Mouse (Mus musculus) stomach, postnatal 0 days (tissue): ENCODE measurements at regions not wholly inside any gene's neighbourhood (a gene's known extent, or its start where the extent isn't known, plus 50 kb on each side); places are given as distances from the start of the nearest gene placed in this dataset.

Experiments
- ATAC-seq: fragments of 200-750 bp; cut with Nextera tagmentation; 2 replicates; pipeline ENCODE4 v1.8.0; 2017; ENCODE audit not compliant: low FRiP score, low TSS enrichment
- DNase-seq: peaks from one replicate; pipeline ENCODE4 v3.0.0-alpha.2; 2016; ENCODE audit warnings: low spot score
- H3K27ac ChIP-seq: fragments of 300-500 bp; sonication (generic); replicated peaks from 2 replicates; pipeline ENCODE4 v1.5.1; 2014; ENCODE audit warnings: mild to moderate bottlenecking, control low read depth
- H3K27me3 ChIP-seq: fragments of 300-500 bp; sonication (generic); 2 replicates; pipeline ENCODE4 v1.6.1; 2014; ENCODE audit warnings: low read length; ENCODE audit not compliant: control insufficient read depth, insufficient read depth
- H3K36me3 ChIP-seq: fragments of 300-500 bp; sonication (generic); 2 replicates; pipeline ENCODE4 v1.6.1; 2014; ENCODE audit warnings: low read length, mixed read lengths; ENCODE audit not compliant: control insufficient read depth, insufficient read depth
- H3K4me1 ChIP-seq: fragments of 300-500 bp; sonication (generic); replicated peaks from 2 replicates; pipeline ENCODE4 v1.6.1; 2014; ENCODE audit warnings: antibody characterized with exemption; ENCODE audit not compliant: control insufficient read depth, insufficient read depth
- H3K4me2 ChIP-seq: fragments of 300-500 bp; sonication (generic); replicated peaks from 2 replicates; pipeline ENCODE4 v1.6.1; 2014; ENCODE audit warnings: low read depth, mild to moderate bottlenecking, control low read depth, moderate library complexity
- H3K4me3 ChIP-seq: fragments of 300-500 bp; sonication (generic); 2 replicates; pipeline ENCODE4 v1.5.1; 2014; ENCODE audit warnings: low read depth, low read length, control low read depth
- H3K9ac ChIP-seq: fragments of 300-500 bp; sonication (generic); 2 replicates; pipeline ENCODE4 v1.6.1; 2014; ENCODE audit warnings: mild to moderate bottlenecking, low read length, control low read depth, mixed read lengths
- H3K9me3 ChIP-seq: fragments of 300-500 bp; sonication (generic); 2 replicates; pipeline ENCODE4 v1.6.1; 2016; ENCODE audit warnings: low read length; ENCODE audit not compliant: control insufficient read depth
- CTCF ChIP-seq: IDR thresholded peaks from 2 replicates; pipeline ENCODE4 v1.5.1; 2016; ENCODE audit warnings: antibody characterized with exemption, low read depth, mild to moderate bottlenecking, moderate library complexity
- EP300 ChIP-seq: optimal IDR thresholded peaks from 2 replicates; pipeline ENCODE3; 2016; ENCODE audit warnings: antibody characterized with exemption
- WGBS: fragments of 180-500 bp; shearing (Covaris S2); extraction: QIAGEN DNeasy Blood & Tissue Kit; methylation state at CpG from one replicate; pipeline ENCODE4 v1.1.7; 2014; 5-methylcytosine and 5-hydroxymethylcytosine counted together

GRCm38 (mm10) chr13:83914697-83915096, 307.4 kb upstream of the Tmem161b start:
- H3K36me3 ChIP-seq, result no peaks in the 10 kb centered on the region
- H3K9ac ChIP-seq, result no peak overlapping the region
- ATAC-seq (no peak), DNase-seq (no peak)
- TF ChIP-seq CTCF, result no peak
- no peak for TF ChIP-seq EP300
- 43% methylated on average over 2 of the region's 2 CpGs for WGBS
- no peak overlapping the region for H3K4me2 ChIP-seq
- no peaks in the 10 kb centered on the region for H3K9me3 ChIP-seq
- no peaks in the 10 kb centered on the region for H3K4me1 ChIP-seq
- no peaks in the 10 kb centered on the region for H3K27me3 ChIP-seq
- H3K27ac ChIP-seq, result no peak overlapping the region
- H3K4me3 ChIP-seq, result no peak overlapping the region

GRCm38 (mm10) chr13:83932761-83933160, 289.3 kb upstream of the Tmem161b start:
- H3K4me2 ChIP-seq, result no peak overlapping the region
- WGBS, result 76% methylated on average over 2 of the region's 2 CpGs
- TF ChIP-seq EP300 (no peak), CTCF (no peak)
- H3K27me3 ChIP-seq, result no peaks in the 10 kb centered on the region
- H3K4me1 ChIP-seq, result no peaks in the 10 kb centered on the region
- no peak overlapping the region for H3K27ac ChIP-seq
- H3K9ac ChIP-seq, result no peak overlapping the region
- DNase-seq (no peak), ATAC-seq (no peak)
- H3K36me3 ChIP-seq, result no peaks in the 10 kb centered on the region
- no peaks in the 10 kb centered on the region for H3K9me3 ChIP-seq
- H3K4me3 ChIP-seq, result no peak overlapping the region

- Histone ChIP-seq H3K4me1 (no peaks in the 10 kb centered on the region), H3K27ac (no peak overlapping the region), H3K36me3 (no peaks in the 10 kb centered on the region), H3K27me3 (no peaks in the 10 kb centered on the region), H3K9me3 (no peaks in the 10 kb centered on the region), H3K9ac (no peak overlapping the region), H3K4me3 (no peak overlapping the region), H3K4me2 (no peak overlapping the region)
- no peak for ATAC-seq
- TF ChIP-seq EP300, result no peak
- no peak for TF ChIP-seq CTCF
- WGBS, result 80% methylated on average over 4 of the region's 4 CpGs
- no peak for DNase-seq
Measured at GRCm38 (mm10) chr13:83946495-83946894, 275.6 kb upstream of the Tmem161b start.

GRCm38 (mm10) chr13:83951163-83951562, 270.9 kb upstream of the Tmem161b start:
- no peak for TF ChIP-seq CTCF
- no peak for TF ChIP-seq EP300
- H3K9ac ChIP-seq, result no peak overlapping the region
- H3K27me3 ChIP-seq, result no peaks in the 10 kb centered on the region
- no peaks in the 10 kb centered on the region for H3K9me3 ChIP-seq
- no peak for DNase-seq
- H3K36me3 ChIP-seq, result no peaks in the 10 kb centered on the region
- no peaks in the 10 kb centered on the region for H3K4me1 ChIP-seq
- H3K4me3 ChIP-seq, result no peak overlapping the region
- no peak overlapping the region for H3K4me2 ChIP-seq
- no peak for ATAC-seq
- H3K27ac ChIP-seq, result no peak overlapping the region

GRCm38 (mm10) chr13:83951808-83952207, 270.3 kb upstream of the Tmem161b start:
- ATAC-seq (no peak), DNase-seq (no peak)
- 76% methylated on average over 3 of the region's 3 CpGs for WGBS
- Histone ChIP-seq H3K27me3 (no peaks in the 10 kb centered on the region), H3K36me3 (no peaks in the 10 kb centered on the region), H3K4me3 (no peak overlapping the region), H3K9ac (no peak overlapping the region), H3K27ac (no peak overlapping the region), H3K4me1 (no peaks in the 10 kb centered on the region), H3K9me3 (no peaks in the 10 kb centered on the region), H3K4me2 (no peak overlapping the region)
- TF ChIP-seq EP300 (no peak), CTCF (no peak)

- H3K27ac ChIP-seq, result no peak overlapping the region
- TF ChIP-seq CTCF (no peak), EP300 (no peak)
- no peaks in the 10 kb centered on the region for H3K27me3 ChIP-seq
- WGBS, result 50% methylated on average over 4 of the region's 4 CpGs
- ATAC-seq (no peak), DNase-seq (no peak)
- H3K4me3 ChIP-seq, result no peak overlapping the region
- no peaks in the 10 kb centered on the region for H3K4me1 ChIP-seq
- H3K9me3 ChIP-seq, result no peaks in the 10 kb centered on the region
- no peaks in the 10 kb centered on the region for H3K36me3 ChIP-seq
- H3K4me2 ChIP-seq, result no peak overlapping the region
- H3K9ac ChIP-seq, result no peak overlapping the region
Measured at GRCm38 (mm10) chr13:83952353-83952752, 269.7 kb upstream of the Tmem161b start.

- no peak overlapping the region for H3K4me3 ChIP-seq
- TF ChIP-seq EP300 (no peak), CTCF (no peak)
- H3K9ac ChIP-seq, result no peak overlapping the region
- no peak for DNase-seq
- no peak overlapping the region for H3K27ac ChIP-seq
- H3K4me1 ChIP-seq, result no peaks in the 10 kb centered on the region
- H3K36me3 ChIP-seq, result no peaks in the 10 kb centered on the region
- 42% methylated on average over 4 of the region's 4 CpGs for WGBS
- no peak for ATAC-seq
- H3K27me3 ChIP-seq, result no peaks in the 10 kb centered on the region
- H3K9me3 ChIP-seq, result no peaks in the 10 kb centered on the region
- H3K4me2 ChIP-seq, result no peak overlapping the region
Measured at GRCm38 (mm10) chr13:83952862-83953261, 269.2 kb upstream of the Tmem161b start.
